Mouse (Mus musculus) embryo, embryonic 10.5 days (tissue): ENCODE measurements around the gene Ptpn5.

Source experiments
- DNase-seq: peaks from one replicate; pipeline ENCODE4 v3.0.0-alpha.2; 2015; ENCODE audit warnings: low spot score

The Ptpn5 gene

GRCm38 (mm10) chr7:47133331-47133730 lies at the start of gene Ptpn5:
Gene Ptpn5 (minus strand): TSS chr7:47133684.
- DNase-seq = peak; percentile 22

- no peak for DNase-seq
These were observed 37.3 kb upstream of the Ptpn5 start for GRCm38 (mm10) chr7:47170814-47171213.

- DNase-seq = no peak
These were observed 31.5 kb upstream of the Ptpn5 start for GRCm38 (mm10) chr7:47165028-47165427.

GRCm38 (mm10) chr7:47163203-47163602 lies 29.7 kb upstream of the Ptpn5 start:
- DNase-seq = no peak

- no peak for DNase-seq
These were observed 25.0 kb upstream of the Ptpn5 start for GRCm38 (mm10) chr7:47158451-47158850.

- no peak for DNase-seq
These were observed 24.3 kb upstream of the Ptpn5 start for GRCm38 (mm10) chr7:47157743-47158142.

- DNase-seq = no peak
These were observed 22.4 kb upstream of the Ptpn5 start for GRCm38 (mm10) chr7:47155849-47156248.

GRCm38 (mm10) chr7:47155396-47155795 lies 21.9 kb upstream of the Ptpn5 start:
- no peak for DNase-seq

- peak; percentile 81 for DNase-seq
These were observed 17.1 kb upstream of the Ptpn5 start for GRCm38 (mm10) chr7:47150420-47151061.

- no peak for DNase-seq
These were observed 14.8 kb upstream of the Ptpn5 start for GRCm38 (mm10) chr7:47148298-47148697.

GRCm38 (mm10) chr7:47146034-47146812 lies 12.7 kb upstream of the Ptpn5 start:
- DNase-seq = peak; percentile 53

GRCm38 (mm10) chr7:47144299-47144698 lies 10.8 kb upstream of the Ptpn5 start:
- DNase-seq = peak; percentile 5

- no peak for DNase-seq
These were observed 6.4 kb upstream of the Ptpn5 start for GRCm38 (mm10) chr7:47139823-47140325.

- no peak for DNase-seq
These were observed 1.1 kb upstream of the Ptpn5 start for GRCm38 (mm10) chr7:47134570-47134969.

- no peak for DNase-seq
These were observed 588 bp downstream of the Ptpn5 start for GRCm38 (mm10) chr7:47132931-47133260.

GRCm38 (mm10) chr7:47132180-47132930 lies 1.1 kb downstream of the Ptpn5 start:
- peak; percentile 76 for DNase-seq

GRCm38 (mm10) chr7:47131840-47132179 lies 1.7 kb downstream of the Ptpn5 start:
- no peak for DNase-seq

- no peak for DNase-seq
These were observed 2.2 kb downstream of the Ptpn5 start for GRCm38 (mm10) chr7:47131258-47131657.

- no peak for DNase-seq
These were observed 11.5 kb downstream of the Ptpn5 start for GRCm38 (mm10) chr7:47122026-47122425.

- no peak for DNase-seq
These were observed 16.8 kb downstream of the Ptpn5 start for GRCm38 (mm10) chr7:47116666-47117065.

GRCm38 (mm10) chr7:47115491-47115890 lies 18.0 kb downstream of the Ptpn5 start:
- DNase-seq = no peak

GRCm38 (mm10) chr7:47113383-47113782 lies 20.1 kb downstream of the Ptpn5 start:
- no peak for DNase-seq

- DNase-seq = no peak
These were observed 21.4 kb downstream of the Ptpn5 start for GRCm38 (mm10) chr7:47112036-47112435.
